ENCODE assay signal across 34 mouse cellular contexts in genomic region chr2:164221522-164221921, GRCm38 (mm10). TPM values are rescaled to one million over a fixed set of nuclear protein-coding genes. Genes with fewer than 3 reads are reported as not detected.
DNase-seq lines count a peak whose midpoint lies in the region; ATAC-seq lines count a peak whose summit lies in the region.
"Had no signal": no experiment of that assay in that cellular context is flagged by ENCODE, and none has a peak within 500 bp of the region (broad histone marks: within the 10 kb centered on the region; RNA-seq: fewer than 3 reads in every experiment).

Wfdc15b (minus strand) TSS chr2:164221660.

- no peaks in the 10 kb centered on the region for H3K36me3 ChIP-seq in kidney, embryonic 15.5 days
- H3K36me3 ChIP-seq in stomach, embryonic 15.5 days, result no peaks in the 10 kb centered on the region
- H3K36me3 ChIP-seq in midbrain, embryonic 11.5 days (ENCODE audit: control insufficient read depth, insufficient read depth, low read length), result no peaks in the 10 kb centered on the region
- H3K36me3 ChIP-seq: hindbrain, embryonic 12.5 days; liver, embryonic 12.5 days; neural tube, embryonic 15.5 days had no signal

- peak within 1 kb of the TSS; percentile 31 for H3K4me3 ChIP-seq in kidney, embryonic 15.5 days (replicated peaks)
- peak within 1 kb of the TSS; percentile 20; the same call in 1 of the 2 replicates for H3K4me3 ChIP-seq in stomach, embryonic 15.5 days (replicated peaks)
- no peak within 1 kb of the TSS for H3K4me3 ChIP-seq in midbrain, embryonic 11.5 days (ENCODE audit: low read depth, low read length)
- H3K4me3 ChIP-seq: forebrain, embryonic 13.5 days; hindbrain, embryonic 12.5 days; liver, embryonic 12.5 days; neural tube, embryonic 15.5 days had no signal

- DNase-seq in kidney, adult 18-20 months, result peak; percentile 30
- DNase-seq in kidney, postnatal 25 days, result no peak
- DNase-seq in gonadal fat pad, adult 2 months (ENCODE audit: low read depth), result no peak
- no peak for DNase-seq in midbrain, embryonic 11.5 days (ENCODE audit: low spot score, missing footprints)
- DNase-seq in right cerebral cortex, postnatal 25 days, result no peak
- no peak for DNase-seq in heart, adult 9 months (ENCODE audit: low spot score in 2 of 2)
- DNase-seq: adrenal gland, adult 2 months; adrenal gland, postnatal 36 days; cerebellum, adult 18-20 months; cerebellum, postnatal 36 days; gastrocnemius, postnatal 14 days; heart, adult 11 months; heart, postnatal 36 days; left cerebral cortex, postnatal 4 days; liver, postnatal 0 days; midbrain, embryonic 14.5 days; spleen, adult 18-20 months; thymus, postnatal 14 days had no signal

- 0 out of 2 replicates have a peak, but pooled peaks cover 10% of the 10 kb centered on the region for H3K4me1 ChIP-seq in kidney, embryonic 15.5 days
- H3K4me1 ChIP-seq in stomach, embryonic 15.5 days, result no peaks in the 10 kb centered on the region
- no peaks in the 10 kb centered on the region for H3K4me1 ChIP-seq in midbrain, embryonic 11.5 days (ENCODE audit: control insufficient read depth, insufficient read depth, low read length)
- H3K4me1 ChIP-seq: forebrain, embryonic 13.5 days; hindbrain, embryonic 12.5 days; liver, embryonic 12.5 days; neural tube, embryonic 15.5 days had no signal

- H3K4me2 ChIP-seq in kidney, embryonic 15.5 days, result peak within 1 kb of the TSS; percentile 33
- H3K4me2 ChIP-seq in stomach, embryonic 15.5 days, result peak within 1 kb of the TSS; percentile 27
- H3K4me2 ChIP-seq in midbrain, embryonic 11.5 days, result no peak within 1 kb of the TSS
- H3K4me2 ChIP-seq: forebrain, embryonic 13.5 days; heart, embryonic 11.5 days; hindbrain, embryonic 12.5 days; liver, embryonic 12.5 days; neural tube, embryonic 15.5 days had no signal

- no peaks in the 10 kb centered on the region for H3K27me3 ChIP-seq in kidney, embryonic 15.5 days
- no peaks in the 10 kb centered on the region for H3K27me3 ChIP-seq in stomach, embryonic 15.5 days (replicated peaks)
- no peaks in the 10 kb centered on the region for H3K27me3 ChIP-seq in midbrain, embryonic 11.5 days (ENCODE audit: control insufficient read depth, insufficient read depth, low read length)
- H3K27me3 ChIP-seq: CH12.LX; forebrain, embryonic 13.5 days; hindbrain, embryonic 12.5 days; liver, embryonic 12.5 days; neural tube, embryonic 15.5 days had no signal

- no peaks in the 10 kb centered on the region for H3K9me3 ChIP-seq in kidney, embryonic 15.5 days (replicated peaks)
- H3K9me3 ChIP-seq in stomach, embryonic 15.5 days, result no peaks in the 10 kb centered on the region
- no peaks in the 10 kb centered on the region for H3K9me3 ChIP-seq in midbrain, embryonic 11.5 days (ENCODE audit: control insufficient read depth, low read length)
- H3K9me3 ChIP-seq: forebrain, embryonic 13.5 days; hindbrain, embryonic 12.5 days; liver, embryonic 12.5 days; neural tube, embryonic 15.5 days had no signal

- 44% methylated on average over 11 of the region's 11 CpGs for WGBS in kidney, embryonic 15.5 days
- WGBS in stomach, embryonic 15.5 days, result 34% methylated on average over 11 of the region's 11 CpGs
- WGBS in midbrain, embryonic 11.5 days, result 87% methylated on average over 11 of the region's 11 CpGs

- ATAC-seq in kidney, embryonic 15.5 days (replicated peaks; ENCODE audit: low FRiP score), result no peak
- no peak for ATAC-seq in stomach, embryonic 15.5 days (ENCODE audit: insufficient read depth, low FRiP score, low read depth)
- no peak for ATAC-seq in midbrain, embryonic 11.5 days (ENCODE audit: low FRiP score)
- ATAC-seq: activated CD4-positive, CD25-positive, alpha-beta regulatory T cell, adult 4 months; forebrain, embryonic 13.5 days; hindbrain, postnatal 0 days; liver, embryonic 12.5 days; liver, postnatal 0 days had no signal

- no peak within 1 kb of the TSS for H3K9ac ChIP-seq in kidney, embryonic 15.5 days
- H3K9ac ChIP-seq in stomach, embryonic 15.5 days, result no peak within 1 kb of the TSS
- H3K9ac ChIP-seq in midbrain, embryonic 11.5 days (ENCODE audit: low read length), result no peak within 1 kb of the TSS
- H3K9ac ChIP-seq: forebrain, embryonic 13.5 days; hindbrain, embryonic 12.5 days; liver, embryonic 12.5 days; liver, postnatal 0 days; neural tube, embryonic 15.5 days had no signal

- peak within 1 kb of the TSS; percentile 73 for H3K27ac ChIP-seq in kidney, embryonic 15.5 days
- peak within 1 kb of the TSS; percentile 4; the same call in 1 of the 2 replicates for H3K27ac ChIP-seq in stomach, embryonic 15.5 days
- no peak within 1 kb of the TSS for H3K27ac ChIP-seq in midbrain, embryonic 11.5 days (ENCODE audit: low read depth, low read length)
- H3K27ac ChIP-seq: forebrain, embryonic 13.5 days; hindbrain, embryonic 12.5 days; hindbrain, postnatal 0 days; liver, embryonic 12.5 days; macrophage; neural tube, embryonic 15.5 days had no signal

RNA-seq across cellular contexts. Expression of gene Wfdc15b, which starts in this region (rescaled TPM):
- 420 and 765 TPM in 2 replicates for polyA plus RNA-seq in gonadal fat pad, adult 2 months (2012; rRNA removed)
- 70.1 and 91.1 TPM in 2 replicates for polyA plus RNA-seq in kidney, embryonic 15.5 days (2015; fragmentation: Nextera tagmentation; extraction: Ambion mirVana)
- polyA plus RNA-seq in stomach, embryonic 15.5 days (2015; fragmentation: Nextera tagmentation; extraction: Ambion mirVana), result 50.4 and 55.9 TPM in 2 replicates
- polyA plus RNA-seq in midbrain, embryonic 11.5 days (2014; fragmentation: Nextera tagmentation; extraction: Ambion mirVana), result not detected in 2 replicates
- polyA plus RNA-seq: activated CD4-positive, CD25-positive, alpha-beta regulatory T cell, adult 4 months; adrenal gland, adult 2 months; brain, embryonic 14.5 days; C2C12; embryonic facial prominence, embryonic 11.5 days; forebrain, embryonic 13.5 days; heart, embryonic 11.5 days; hindbrain, embryonic 12.5 days; hindbrain, postnatal 0 days; limb, embryonic 14.5 days; liver, embryonic 12.5 days; lung, embryonic 16.5 days; macrophage; midbrain, embryonic 14.5 days; neural tube, embryonic 15.5 days had no signal

Comparison
In these comparisons a context has a peak if more than half of its experiments do, and no peak if none do; other contexts are left out.
1. RNA of gene Wfdc15b (polyA plus RNA-seq): 420 to 765 TPM in gonadal fat pad, adult 2 months, 70.1 to 91.1 TPM in kidney, embryonic 15.5 days and 50.4 to 55.9 TPM in stomach, embryonic 15.5 days; not detected in midbrain, embryonic 11.5 days; every median in the first group is over 10 times any median in the second.